Mouse (Mus musculus) kidney, adult 11 months (tissue): Measurements from ENCODE around the gene Ostf1.

ENCODE experiments used
- DNase-seq: peaks from one replicate; pipeline ENCODE4 v3.0.0; 2022

Ostf1 gene

DNA sequence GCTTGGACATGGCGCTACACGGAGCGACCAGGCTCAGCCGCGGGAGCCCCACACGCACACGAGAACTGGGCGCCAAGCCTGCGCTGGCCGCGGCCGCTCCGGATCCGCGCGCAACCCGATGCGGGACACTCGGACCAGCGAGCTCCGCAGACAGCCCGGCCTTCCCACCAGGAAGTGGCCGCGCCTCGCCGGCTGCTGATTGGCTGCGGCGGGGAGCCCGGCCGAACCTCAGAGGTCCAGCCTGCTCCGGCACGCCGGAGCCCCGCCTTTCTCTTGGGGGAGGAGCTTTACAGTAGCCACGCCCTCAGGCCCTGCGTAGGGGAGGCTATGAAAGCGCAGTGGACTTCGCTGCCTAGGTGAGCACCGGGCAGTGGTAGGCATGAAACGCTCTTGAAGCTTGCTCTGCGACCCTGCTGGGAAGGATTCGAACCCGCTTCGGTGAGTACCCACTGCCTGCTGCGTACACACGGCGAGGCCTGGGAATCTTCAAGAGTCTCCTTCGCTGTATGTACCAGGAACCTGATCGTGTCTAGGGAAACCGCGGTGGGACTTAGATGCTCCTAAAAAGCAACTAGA lies at the start of gene Ostf1, which contains the start of gene Nmrk1:
Ostf1 (minus strand) TSS at position 180 of the 576 bp plus-strand sequence.
Nmrk1 (plus strand) TSS at position 307 of the 576 bp plus-strand sequence.
- peak; percentile 98 for DNase-seq

DNA sequence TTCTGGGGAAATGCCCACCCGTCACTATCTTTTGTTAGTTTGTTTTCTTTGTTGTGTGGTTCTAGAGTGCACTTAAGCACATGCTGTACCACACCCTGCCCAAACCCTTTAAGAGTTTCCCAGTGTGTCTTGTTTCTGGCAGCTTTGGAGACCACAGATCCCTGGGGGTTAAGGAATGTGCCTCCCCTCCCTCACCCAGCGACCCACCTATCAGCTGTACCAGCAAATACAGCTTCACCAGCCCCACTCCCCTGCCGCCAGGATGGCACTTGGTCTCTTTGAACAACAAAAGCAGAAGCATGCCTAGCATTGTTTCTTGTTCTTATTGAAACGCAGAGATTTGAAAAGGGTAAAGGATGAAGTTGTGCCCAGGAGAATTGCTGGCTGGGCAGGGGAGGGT lies 41.5 kb upstream of the Ostf1 start:
- DNase-seq = no peak

DNA sequence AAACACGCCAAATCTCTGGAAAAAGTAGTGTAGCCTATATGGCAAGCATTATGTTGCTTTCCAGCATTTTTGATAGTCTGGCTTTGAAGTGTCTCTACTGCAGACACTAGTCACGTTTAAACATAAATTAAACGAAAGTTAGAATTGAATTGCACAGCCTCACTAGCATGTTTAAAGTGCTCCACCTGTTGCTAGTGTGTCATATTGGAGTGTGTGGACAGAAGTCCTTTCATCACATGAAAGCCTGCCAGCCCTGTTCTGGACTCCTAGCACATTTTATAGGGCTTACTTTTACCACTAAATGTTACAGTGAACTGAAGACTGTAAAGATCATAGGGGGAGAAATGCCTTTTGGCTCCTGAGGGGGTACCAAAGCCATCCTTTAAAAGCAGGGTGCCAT lies 40.9 kb upstream of the Ostf1 start:
- DNase-seq = no peak

DNA sequence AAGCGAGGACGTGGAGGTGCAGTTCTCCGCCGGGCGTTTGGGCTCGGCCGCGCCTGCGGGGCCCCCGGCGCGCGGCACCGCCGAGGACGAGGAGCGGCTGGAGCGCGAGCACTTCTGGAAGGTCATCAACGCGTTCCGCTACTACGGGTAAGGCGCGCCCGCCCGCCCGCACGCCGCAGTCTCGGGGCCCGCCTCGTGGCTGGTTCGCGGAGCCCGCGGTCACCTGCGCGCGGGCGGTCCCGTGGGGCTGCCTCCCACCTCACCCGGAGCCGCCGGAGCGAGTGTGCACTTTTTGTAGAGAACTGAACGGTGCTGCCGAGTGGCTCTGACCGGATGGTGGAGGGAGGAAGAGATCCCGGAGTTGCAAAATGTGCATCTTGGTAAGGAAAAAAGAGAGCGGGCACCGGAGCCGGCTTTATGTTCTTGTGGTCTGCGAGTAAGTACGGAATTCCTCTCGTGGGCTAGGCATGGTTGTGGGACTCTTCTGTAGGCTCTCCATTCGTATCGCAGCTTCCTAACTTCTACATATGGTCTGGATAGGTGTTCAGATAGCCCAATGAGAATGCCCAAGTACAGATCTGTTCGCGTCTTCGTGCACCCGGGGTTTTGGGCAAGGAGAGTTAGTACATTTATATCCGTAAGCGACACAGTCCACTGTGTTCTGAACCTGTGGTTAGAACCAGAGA lies 39.6 kb upstream of the Ostf1 start:
- DNase-seq = no peak

DNA sequence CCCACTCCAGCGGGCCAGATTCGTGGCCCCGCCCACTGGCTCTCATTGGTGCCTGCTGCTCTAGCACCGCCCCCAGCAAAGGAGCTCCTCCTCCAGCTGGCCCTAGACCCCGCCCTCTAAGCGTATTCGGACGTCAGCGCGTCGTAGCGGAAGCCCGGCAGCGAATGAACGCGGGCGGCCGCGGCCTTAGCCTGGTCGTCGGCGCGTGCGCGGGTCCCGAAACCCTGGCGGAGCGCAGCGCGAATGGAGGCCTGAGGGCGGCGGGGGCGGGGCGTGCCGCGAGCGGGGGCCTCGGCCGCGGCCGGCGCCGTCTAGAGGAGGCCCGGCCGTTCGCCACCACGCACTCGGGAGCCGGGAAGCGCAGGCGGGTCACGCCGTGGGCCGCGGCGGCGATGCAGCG lies 39.0 kb upstream of the Ostf1 start, which contains the start of gene Carnmt1:
Carnmt1 (plus strand) TSS at position 157 of the 400 bp plus-strand sequence.
- DNase-seq = peak; percentile 98

DNA sequence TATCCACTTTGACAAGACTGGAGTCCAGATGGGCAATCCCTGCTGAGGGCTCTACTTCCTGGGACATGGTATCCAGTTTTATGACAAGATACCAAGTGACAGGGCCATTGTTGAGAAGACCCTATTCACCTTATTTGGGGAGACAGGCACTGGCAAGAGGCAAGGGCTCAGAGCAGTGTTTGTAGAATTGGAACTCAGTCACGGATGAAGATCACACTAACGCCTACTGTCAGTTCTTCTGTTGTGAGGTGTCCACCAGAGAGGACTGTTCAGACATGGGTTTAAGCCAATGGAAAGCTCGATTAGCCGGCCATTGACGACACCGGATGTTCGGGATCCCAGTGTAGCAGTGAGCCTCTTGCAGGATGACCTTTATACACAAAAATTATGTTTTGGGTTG lies 37.9 kb upstream of the Ostf1 start:
- DNase-seq = no peak

DNA sequence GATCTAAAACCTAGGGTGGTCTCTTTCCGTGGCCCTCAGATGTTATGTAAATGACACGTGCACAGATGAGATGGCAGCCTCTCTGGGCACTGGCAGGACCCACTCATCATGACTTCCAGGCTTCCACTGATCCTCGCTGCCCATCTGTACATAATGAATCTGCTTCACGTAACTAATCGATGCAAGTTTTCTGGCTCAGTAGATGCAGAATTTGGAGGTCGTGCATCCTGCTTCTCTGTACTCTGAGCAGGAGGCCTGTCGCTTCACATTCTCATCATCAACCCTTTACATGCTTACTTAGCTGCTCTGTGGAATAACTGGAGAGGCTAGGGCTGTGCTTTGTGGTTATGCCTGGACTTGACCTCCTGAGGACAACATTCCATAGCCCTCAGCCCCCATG lies 35.3 kb upstream of the Ostf1 start:
- no peak for DNase-seq

DNA sequence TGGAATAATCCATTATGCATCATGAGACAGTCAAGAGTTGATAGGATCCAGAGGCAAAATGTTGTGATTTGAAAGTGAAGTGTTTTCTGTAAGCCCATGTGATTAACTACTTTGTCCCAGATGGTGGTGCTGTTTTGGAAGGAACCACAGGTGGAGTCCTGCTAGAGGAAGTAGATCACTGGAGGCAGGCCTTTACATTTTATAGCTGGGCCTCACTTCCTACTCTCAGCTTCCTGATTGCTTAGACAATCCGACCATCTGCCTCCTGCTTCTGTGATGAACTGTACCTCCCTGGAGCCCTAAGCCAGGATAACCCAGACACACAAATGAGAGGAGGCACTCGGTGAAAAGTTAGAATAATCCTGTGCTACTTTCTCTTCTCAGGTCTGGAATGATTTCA lies 32.3 kb upstream of the Ostf1 start:
- DNase-seq = no peak

DNA sequence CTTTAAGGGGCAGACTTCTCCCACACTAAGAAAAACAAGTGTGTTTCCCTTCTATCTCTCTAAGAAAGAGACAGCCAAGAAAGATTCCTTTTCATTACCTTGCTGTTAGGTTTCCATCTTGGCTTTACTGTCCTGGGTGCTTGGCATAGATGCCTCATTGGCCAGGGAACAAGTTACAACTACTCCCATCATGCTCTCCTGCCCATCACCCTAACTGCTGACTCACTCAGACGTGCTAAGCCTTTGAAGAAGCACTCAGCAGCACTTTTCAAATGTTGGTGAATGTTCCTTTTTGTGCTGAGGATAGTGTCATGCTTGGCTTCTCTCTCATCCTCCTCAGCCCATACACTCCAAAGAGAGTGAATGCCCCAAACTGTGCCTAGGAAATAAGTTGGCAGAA lies 30.1 kb upstream of the Ostf1 start:
- DNase-seq = no peak

DNA sequence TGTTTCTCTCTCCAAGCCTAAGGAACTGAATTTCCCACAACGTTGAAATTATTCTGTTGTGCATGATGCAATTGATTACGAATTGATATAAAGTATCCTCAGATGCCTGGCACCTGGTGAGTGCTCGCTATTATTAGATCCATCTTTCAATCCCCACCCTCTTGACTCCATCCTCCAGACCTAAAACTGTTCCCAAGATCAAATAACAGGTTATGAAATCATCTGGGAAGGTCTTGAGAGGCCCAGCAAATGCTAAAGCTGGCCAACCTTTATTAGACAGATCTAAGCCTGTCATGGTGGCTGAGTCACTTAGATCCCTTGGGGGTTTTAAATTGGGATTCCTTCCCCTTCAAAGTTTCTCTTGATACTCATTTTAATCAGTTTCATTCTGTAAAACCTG lies 28.8 kb upstream of the Ostf1 start:
- DNase-seq = no peak

DNA sequence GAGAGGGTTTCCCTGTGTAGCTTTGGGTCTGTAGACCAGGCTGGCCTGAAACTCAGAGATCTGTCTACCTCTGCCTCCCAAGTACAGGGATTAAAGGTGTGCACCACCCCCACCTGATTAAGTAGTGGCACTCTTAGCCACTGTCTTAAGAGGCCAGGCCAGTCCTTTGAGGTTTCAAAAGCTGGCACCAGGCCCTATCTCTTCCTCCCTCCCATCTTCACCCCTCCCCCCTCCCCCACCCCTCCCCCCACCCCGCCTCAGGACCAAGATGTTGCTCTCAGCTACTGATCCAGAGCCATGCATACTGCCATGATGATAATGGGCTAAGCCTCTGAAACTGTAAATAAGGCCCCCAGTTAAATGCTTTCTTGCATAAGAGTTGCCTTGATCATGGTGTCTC lies 27.7 kb upstream of the Ostf1 start:
- no peak for DNase-seq

DNA sequence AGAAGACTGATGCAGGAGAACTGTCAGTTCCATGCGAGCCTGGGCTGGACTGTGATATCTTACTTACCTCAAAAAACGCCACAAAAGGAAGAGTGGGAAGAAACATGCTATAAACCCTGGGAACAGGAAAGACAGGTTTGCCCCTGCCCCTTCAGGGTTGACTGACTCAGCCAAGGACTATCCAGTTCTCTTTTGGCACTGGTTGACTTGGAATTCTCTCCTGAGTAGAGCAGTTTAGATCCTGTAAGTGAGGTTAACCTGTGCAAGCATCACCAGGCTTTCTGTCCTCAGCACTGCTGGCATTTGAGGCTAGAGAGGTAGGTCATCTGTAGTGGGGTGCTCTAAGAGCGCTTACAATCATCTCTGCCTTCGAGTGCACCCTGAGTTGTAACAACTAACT lies 26.9 kb upstream of the Ostf1 start:
- no peak for DNase-seq

DNA sequence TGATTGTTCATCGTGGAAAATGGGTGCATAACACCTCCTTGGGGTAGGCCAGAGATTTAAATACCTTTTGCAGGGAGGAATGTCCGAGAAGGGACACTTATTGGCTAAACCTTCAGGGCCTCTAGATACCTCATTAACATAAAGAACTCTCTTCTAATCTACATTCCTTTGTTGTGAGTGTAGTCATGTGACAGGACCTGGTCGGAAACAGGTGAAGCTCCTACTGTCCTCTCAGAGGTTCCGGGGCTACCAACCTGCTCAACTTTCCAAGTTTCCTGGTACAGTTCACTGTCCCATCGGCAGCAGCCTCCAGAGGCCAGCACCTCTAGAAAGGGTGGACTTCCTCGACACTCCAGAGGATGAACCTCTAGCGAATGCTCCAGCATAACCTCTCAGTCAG lies 24.4 kb upstream of the Ostf1 start:
- DNase-seq = no peak

DNA sequence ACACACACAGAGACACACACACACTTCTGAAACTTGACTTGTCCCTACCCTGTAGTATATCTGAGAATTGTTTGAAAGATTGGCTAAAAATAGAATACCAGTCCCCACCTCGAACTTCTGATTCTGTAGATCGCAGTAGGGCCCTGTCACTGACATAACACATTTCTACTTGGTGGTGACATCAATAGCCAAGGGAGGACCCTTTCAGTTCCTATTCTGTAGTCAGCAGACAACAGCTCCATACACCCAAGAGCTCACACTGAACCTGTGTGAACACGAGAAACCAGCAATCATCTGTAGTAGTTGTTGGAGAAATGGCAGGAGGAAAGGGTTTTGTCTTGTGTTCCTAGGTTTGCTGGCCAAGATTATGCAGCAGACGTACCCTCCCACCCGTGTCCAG lies 23.4 kb upstream of the Ostf1 start:
- no peak for DNase-seq

DNA sequence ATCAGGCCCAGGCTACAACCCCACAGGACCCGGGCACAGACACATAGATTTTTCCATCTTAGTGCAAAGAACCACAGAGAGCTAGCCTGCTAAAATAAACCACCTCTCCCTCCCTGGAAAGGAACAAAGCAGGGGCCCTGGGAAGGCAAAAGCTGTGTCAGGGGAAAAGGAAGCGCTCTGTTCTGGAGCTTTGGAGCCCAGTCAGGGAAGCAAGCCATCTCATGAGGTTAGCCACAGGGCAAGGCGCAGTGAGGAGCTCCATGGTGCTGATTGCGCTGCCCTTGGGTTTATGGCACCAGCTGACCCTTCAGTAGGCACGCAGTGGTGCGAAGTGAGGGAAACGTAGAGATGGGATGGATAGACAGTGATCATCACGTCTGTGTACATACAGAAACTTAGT lies 22.7 kb upstream of the Ostf1 start:
- DNase-seq = no peak

DNA sequence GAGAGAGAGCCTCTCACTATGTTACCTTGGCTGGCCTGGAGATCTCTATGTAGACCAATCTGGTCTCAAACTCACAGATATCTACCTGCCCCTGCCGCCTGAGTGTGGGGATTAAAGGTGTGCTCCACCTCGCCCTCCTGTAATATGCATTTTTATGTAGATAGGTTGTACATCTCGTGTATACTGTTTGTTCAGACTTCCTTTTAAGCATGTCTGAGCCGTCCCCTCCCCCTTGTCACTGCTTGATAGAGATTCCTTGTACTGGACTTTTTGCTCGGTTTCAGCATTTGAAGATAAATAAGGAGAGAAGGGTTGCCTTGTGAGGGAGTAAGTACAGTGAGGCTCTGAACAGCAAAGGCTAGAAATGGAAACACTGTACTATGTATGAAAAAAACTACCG lies 21.4 kb upstream of the Ostf1 start:
- DNase-seq = no peak

DNA sequence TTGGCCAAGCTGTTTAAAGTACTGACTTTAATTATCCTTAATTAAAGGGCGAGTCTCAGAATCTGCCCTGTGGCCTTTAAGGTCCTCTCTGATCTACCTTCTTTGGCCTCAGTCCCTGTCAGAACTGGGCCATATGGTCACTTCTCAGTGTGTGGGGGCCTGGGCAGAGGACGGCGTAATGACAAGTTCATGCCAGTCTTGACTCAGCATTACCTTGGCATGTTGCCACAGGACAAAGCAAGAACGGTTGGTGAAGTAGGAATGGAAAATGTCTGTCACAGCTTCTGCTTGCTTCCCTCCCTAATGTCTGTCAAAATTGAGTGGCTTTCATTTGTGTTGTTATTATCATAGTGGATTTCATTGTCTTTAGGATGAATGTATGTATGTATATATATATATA lies 21.0 kb upstream of the Ostf1 start:
- no peak for DNase-seq

DNA sequence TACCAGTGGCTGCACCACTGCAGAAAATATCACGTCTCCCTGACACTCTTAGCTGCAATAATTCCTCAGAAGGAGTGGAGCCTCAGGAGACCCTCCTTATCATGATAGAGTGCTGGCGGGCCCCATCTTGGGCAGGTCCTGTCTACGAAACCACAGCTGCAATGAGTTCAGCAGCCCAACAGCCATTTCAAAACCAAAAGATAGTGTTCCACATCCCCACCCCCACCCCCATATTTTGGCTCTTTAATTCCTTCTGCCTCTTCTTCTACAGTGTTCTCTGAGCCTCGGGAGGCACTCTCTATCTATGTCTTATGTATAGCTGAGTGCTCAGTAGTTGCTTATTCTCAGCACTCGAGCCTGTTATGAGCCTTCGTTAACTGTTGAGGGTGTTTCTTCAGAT lies 18.9 kb upstream of the Ostf1 start:
- no peak for DNase-seq

DNA sequence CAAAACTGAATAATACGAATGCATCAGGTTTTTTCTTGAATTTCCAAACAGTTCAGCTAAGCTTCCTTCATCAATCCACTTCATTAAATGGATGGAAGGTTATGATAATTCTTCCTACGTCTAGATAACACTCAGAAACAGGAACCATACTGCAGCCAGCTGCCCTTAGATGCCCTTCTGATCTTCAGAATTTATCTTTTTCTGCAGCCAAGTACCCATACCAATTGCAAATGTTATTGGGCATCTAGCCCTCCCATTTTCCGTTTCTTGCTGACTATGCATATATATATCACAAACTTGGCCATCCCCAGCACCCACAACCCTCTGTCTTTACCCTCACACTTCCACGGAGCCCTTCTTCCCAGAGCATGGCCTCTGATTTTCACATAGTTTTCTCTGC lies 18.3 kb upstream of the Ostf1 start:
- no peak for DNase-seq

DNA sequence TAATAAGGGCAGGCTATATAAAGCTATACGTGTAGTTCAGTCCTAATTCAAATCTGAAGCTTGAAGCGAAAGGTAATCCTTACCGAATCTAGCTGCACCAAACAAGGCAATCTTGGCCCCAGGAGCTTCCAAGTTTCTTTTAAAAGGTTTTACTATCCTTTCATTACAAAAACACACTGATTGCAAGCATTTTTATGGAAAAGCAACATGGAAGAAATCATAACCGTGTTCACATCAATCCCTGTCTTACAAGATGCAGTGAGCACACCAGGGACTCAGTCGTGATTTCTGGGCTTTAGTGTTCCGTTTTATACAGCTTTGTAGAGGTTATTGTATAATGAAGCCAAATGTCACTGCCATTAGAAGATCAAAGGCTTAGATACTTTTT lies 16.9 kb upstream of the Ostf1 start:
- no peak for DNase-seq

DNA sequence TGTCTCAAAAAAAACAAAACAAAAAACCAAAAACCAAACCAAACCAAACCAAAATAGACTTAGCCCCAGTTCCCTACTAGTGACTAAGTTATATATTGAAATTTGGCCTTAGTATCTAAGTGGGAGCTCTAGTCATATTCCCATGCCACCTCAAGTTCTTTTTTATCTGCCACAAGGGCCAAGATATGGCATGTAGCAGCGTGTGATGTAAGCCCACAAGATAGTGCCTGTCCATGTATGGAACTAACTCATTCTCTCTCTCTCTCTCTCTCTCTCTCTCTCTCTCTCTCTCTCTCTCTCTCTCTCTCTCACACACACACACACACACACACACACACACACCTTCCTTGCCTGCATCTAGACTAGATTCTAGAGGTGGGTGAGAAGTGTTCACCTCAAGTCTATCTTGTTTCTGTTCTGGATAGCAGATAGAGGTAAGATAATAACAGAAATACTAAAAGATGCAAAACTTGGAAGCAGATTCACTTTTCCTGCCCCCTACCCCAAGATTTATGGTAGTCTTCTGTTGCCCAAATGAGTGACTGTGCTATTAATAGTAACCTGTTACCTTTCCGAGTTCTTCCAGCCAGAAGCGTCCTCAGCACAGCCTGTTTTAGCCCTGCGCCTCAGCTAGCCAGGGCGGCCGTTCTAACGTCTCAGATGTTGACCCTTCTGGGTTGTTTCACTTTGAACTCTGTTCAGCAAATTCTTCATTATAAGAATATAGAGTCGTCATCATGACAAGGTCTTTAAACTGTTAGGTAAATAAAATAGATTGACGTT lies 16.3 kb upstream of the Ostf1 start:
- no peak for DNase-seq

DNA sequence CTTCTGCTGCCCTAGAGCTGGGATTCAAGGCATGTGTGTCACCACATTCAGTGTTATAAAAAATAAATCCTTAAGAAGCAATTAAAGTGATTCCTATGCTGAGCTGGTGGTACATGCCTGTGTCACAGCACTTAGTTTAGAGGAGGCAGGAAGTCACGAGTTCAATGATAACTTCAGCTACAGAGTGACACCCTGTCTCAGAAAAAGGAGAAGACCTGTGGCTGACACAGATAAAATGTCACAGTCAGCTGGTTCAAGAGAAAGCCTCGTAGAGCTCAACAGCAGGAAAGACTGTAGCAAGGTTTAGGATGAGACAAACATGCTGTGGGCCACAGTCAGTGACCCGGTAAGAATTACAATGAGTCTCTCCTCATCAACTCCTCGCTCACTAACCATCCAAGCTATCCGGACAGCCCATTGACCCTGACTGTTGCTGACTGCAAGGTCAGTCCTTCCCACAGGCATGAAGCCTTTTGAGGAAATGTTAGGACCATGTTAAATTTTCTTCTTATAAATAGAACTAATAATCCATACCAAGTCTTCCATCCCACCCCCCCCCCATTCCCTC lies 15.3 kb upstream of the Ostf1 start:
- DNase-seq = no peak

DNA sequence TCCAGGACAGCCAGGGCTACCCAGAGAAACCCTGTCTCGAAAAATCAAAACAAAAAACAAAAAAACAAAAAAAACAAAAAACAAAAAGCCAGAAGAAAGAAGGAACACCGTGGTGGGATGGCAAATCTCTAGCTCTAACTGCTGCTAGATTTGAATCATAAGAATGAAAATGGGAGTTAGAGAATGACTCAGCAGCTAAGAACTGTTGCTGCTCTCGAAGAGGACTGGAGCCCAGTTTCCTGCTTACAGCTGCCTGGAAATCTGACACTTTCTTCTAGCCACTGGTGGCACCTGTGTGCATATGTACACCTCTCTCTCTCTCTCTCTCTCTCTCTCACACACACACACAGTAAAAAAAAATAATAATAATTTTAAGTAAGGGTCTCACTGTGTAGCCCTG lies 14.8 kb upstream of the Ostf1 start:
- no peak for DNase-seq

DNA sequence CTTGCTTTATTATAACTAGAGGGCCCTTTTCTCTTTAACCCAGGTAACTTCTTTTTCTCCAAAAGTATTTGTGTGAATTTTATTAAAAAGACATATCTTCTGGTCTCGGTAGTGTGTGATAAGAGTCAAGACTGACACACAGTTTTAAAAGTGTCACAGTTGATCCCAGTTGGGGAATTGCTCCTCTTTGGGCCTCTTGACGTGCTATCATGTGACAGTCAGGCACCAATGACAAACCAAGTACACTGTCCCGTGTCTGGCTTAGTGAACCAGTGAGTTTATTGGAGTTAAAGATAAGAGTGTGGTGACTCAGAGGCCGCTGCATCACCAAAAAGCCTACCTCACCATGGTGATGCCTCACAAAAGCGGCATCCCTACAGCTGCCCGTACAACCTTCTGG lies 12.5 kb upstream of the Ostf1 start:
- DNase-seq = no peak
